Mouse (Mus musculus): ENCODE results near the gene Serpina3g.
"Not testable (repeated sequence)": the region's sequence is repeated elsewhere in the genome, so short reads cannot be mapped to it uniquely, and the experiment has no call there.

The Serpina3g gene

GRCm38 (mm10) chr12:104235915-104236314 lies at the start of gene Serpina3g:
Gene Serpina3g, plus strand, starts transcription at chr12:104236245.
- no peak for DNase-seq

GRCm38 (mm10) chr12:104189246-104189645 lies 46.8 kb upstream of the Serpina3g start:
- DNase-seq, result no peak

GRCm38 (mm10) chr12:104190852-104191251 lies 45.2 kb upstream of the Serpina3g start:
- no peak for DNase-seq

GRCm38 (mm10) chr12:104209149-104209548 lies 26.9 kb upstream of the Serpina3g start:
- DNase-seq, result no peak

- no peak for DNase-seq
These were observed 26.2 kb upstream of the Serpina3g start for GRCm38 (mm10) chr12:104209802-104210201.

GRCm38 (mm10) chr12:104213689-104214444 lies 22.2 kb upstream of the Serpina3g start:
- DNase-seq, result no peak

DNA sequence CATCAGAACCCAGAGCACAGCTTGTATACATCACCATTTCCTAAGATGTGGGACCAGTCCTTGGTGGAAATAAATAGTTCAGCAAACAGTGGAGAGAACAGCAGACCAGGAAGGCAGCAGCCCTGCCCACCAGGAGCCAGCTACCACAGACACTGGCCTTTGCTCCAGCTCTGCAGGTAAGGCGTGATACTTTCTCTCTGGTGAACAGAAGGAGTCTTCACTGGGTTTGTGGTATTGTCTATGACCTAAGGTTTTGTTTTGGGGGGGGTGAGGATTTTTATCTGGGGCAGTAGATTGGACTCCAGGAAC lies 21.6 kb upstream of the Serpina3g start, which contains the start of gene Serpina3f:
Serpina3f (plus strand) TSS at position 100 of the 309 bp plus-strand sequence.
- no peak for DNase-seq

- no peak for DNase-seq
These were observed 20.8 kb upstream of the Serpina3g start for GRCm38 (mm10) chr12:104215249-104215648.

- DNase-seq, result no peak
These were observed 14.4 kb upstream of the Serpina3g start for GRCm38 (mm10) chr12:104221616-104222015.

DNA sequence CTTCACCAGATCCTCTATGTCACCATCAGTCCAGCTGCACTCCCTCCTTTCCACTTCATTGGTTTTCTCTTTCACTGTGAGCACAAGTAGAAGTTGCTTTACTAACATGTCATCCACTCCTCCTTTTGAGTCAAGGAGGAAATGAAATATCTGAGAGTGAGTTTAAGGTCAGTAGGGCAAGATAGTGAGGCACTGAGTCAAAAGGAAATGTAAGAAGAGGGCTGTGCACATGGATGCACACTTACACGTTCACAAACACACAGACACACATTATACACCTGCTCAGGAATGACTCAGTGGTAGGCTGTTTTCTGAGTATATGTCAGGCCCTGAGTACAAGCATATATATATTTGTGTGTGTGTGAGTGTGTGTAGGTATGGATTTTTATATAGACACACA lies 12.4 kb upstream of the Serpina3g start:
- no peak for DNase-seq

DNA sequence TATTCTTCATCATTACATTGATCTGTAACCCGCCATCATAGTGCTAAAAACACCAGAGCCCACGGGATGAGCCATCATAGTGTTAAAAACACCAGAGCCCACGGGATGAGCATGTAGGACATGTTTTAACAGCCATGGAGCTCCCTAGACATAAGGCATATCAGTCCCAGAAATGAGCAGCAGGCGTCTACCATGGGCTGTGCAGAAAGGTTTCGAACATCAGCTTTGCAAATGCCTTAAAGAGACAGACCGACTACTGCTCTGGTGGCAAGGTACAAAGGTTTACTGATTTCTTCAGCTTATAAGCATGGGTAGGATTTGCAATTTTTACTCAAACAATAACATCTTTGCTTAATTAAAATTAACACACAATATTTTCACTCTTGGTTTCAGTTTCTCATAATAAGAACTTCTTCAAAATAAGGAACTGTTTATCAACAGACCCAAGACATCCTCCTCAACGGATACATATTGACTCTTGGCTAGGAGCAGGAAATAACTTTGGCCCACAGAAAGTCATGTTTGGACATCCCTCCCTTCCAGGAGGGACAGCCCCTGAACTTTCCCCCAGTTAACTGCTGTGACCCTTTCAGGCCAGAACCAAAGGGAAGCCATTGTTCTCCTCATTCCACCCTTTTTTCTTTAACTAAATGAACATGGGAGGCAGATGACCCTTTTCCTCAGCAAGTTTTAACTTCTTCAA lies 11.3 kb upstream of the Serpina3g start:
- no peak for DNase-seq

DNA sequence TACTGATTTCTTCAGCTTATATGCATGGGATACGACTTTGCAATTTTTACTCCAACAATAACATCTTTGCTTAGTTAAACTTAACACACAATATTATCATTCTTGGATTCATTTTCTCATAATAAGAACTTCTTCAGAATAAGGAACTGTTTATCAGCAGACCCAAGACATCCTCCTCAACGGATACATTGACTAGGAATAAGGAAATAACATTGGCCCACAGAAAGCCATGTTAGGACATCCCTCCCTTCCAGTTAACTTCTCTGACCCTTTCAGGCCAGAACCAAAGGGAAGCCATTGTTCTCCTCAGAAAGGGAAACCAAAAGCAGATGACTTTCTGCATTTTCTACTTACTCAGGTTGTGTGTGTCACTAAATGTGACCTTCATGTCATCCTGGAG lies 5.3 kb upstream of the Serpina3g start:
- no peak for DNase-seq

DNA sequence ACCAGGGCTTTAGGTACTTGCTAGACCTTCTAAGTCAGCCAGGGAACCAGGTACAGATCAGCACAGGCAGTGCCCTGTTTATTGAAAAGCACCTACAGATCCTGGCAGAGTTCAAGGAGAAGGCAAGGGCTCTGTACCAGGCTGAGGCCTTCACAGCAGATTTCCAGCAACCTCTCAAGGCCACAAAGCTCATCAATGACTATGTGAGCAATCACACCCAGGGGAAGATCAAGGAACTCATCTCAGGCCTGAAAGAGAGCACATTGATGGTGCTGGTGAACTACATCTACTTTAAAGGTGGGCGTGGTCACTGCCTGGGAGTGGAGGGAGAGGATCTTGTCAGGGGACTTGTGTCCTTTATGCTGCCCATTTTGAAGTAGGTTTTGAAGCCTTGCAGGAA lies 2.0 kb downstream of the Serpina3g start:
- DNase-seq, result not testable (repeated sequence)

DNA sequence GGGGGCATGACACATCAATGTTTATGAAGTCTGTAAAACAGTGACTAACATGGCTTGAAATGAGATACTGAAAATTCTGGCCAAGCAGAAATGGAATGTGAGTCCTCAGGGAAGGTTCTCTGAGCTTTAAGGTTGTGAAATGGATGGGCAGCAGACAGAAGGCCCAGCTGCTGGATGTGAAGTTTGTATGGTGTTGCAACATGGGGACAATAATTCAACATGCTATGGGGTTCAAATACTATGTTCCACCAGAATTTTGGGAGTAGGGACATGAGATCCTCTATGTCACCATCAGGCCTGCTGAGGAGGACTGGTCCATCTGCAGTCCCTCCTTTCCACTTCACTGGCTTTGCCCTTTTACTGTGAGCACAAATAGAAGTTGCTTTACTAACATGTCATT lies 7.3 kb downstream of the Serpina3g start:
- DNase-seq, result no peak

DNA sequence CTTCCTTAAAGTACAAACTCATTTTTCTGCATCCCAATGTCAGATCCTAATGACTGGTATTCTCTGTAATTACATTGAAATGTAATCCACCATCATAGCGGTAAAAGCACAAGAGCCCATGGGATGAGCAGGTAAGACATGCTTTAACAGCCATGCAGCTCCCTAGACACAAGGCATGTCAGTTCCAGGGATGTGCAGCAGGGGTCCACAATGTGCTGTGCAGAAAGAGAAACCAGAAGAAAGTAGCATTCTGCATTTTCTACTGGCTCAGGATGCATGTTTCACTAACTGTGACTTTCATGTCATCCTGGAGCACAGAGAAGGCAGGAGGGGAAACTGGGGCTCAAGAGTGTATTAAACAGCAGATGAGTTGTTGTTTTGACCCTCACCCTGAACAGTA lies 9.0 kb downstream of the Serpina3g start:
- no peak for DNase-seq

DNA sequence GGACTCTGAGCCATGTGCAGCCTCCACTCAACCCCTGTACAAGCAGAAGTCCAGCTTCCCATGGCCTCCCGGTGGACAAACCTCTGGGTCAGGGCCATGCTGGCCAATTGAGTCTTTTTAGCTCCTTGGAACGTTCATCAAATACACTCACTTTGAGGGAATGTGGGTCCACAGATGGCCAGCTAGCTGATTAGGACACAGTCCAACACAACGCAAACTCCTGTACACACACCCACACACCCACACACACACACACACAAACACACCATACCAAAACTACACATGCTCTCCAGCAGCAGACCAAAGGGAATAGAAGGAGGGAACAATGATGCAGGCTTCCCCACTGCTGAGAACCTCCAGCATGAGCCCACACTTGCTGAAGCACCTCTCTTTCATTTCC lies 9.6 kb downstream of the Serpina3g start:
- DNase-seq, result no peak

DNA sequence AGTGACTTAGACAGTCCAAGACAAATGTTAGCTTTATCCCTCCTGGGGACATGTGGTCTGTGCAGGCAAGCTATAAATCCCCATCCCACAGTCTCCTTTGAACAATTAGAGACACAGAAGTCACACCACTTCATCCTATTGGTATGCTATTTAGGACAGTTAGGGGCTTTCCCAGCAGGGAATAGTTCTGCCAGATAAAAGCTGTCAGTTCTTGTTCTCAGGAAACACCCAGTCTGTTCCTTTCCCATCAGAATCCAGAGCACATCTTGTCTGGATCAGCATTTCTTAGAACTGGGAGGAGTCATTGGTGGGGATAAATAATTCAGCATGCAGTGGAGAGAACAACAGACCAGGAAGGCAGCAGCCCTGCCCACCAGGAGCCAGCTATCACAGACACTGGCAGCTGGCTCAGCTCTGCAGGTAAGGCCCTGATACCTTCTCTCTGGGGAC lies 11.5 kb downstream of the Serpina3g start:
- DNase-seq, result no peak

DNA sequence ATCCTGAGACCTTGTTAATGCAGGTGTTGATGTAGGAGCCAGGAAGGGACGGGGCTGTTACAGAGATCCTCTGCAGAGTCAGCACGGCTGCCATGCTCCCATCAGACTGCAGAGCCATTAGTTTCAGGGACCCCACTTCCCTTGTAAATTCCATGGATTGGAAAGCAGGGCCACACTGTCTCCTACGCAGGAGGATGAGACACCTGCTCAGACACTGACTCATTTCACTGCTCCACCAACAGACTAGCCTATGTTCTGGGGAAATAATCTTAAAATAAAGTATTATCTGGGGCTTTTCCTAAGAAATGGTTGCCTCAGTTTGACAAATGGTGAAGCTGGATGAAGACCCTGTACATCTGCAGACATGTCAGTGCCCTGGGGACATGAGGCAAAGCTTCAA lies 12.2 kb downstream of the Serpina3g start:
- no peak for DNase-seq

DNA sequence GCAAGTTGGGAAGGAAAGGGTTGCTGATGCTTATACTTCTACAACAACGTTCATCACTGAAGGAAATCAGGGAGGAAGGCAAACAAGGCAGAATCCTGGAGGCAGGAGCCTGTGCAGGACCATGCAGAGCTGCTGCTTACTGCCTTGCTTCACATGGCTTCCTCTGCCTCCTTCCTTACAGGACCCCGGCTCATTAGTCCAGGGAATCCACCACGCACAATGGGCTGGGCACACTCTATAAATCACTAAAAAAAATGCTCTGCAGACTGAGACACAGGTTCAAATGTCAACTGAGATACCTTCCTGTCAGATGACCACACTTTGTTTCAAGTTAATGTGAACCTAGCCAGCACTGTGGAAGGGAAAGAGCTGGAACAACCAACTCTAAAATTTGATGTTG lies 25.0 kb downstream of the Serpina3g start:
- DNase-seq, result no peak

- DNase-seq, result no peak
These were observed 26.8 kb downstream of the Serpina3g start, which contains the start of gene Serpina3i for GRCm38 (mm10) chr12:104262863-104263262. Gene Serpina3i, plus strand, starts transcription at chr12:104263122.

- no peak for DNase-seq
These were observed 30.3 kb downstream of the Serpina3g start for GRCm38 (mm10) chr12:104266374-104266773.

GRCm38 (mm10) chr12:104278216-104279055 lies 42.4 kb downstream of the Serpina3g start:
- no peak for DNase-seq

DNA sequence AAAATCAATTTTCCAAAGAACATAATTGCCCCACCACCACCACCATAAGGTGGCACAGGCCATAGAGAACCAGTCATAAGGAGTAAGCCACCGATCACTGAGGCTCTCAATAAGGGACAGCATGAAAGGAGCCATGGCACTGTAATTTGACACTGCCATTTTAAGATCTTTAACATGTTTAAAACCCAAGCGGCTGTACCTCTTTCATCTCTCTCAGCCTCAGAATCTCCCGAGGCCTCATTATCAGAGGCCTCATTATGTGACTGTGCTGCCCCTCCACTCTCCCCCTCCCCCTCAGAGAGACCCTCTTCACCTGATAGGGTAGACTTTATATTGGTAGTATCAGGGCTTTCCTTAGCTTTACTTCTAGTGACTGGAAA lies 43.0 kb downstream of the Serpina3g start:
- DNase-seq, result no peak

DNA sequence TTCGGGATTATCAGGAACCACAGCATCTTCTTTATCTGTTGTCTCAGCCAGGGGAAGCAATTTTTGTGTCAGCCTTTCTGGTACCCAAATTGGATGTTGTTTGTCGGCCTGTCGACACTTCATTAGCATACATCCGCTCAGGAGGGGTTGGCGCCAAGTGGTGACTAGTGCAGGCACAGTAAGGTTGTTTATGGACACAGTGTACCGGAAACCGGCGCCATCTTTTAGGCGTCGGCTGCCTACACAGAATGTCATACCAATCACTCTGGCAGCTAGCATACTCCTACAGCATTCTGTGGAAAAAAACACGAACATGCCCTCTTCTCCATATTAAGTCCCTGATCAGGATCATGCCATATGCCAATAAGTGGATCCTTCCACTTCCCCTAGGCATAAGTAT lies 47.3 kb downstream of the Serpina3g start:
- no peak for DNase-seq

Data from cerebellum, adult 8-10 months (tissue).